Mouse (Mus musculus) left cerebral cortex, adult 9 months (tissue): ENCODE measurements around the gene Banp.

Source experiments
- DNase-seq, 2 experiments: peaks; one replicate each; pipeline ENCODE4 v3.0.0; 2022; ENCODE audit warnings: low spot score in 2 of 2

Gene Banp

DNA sequence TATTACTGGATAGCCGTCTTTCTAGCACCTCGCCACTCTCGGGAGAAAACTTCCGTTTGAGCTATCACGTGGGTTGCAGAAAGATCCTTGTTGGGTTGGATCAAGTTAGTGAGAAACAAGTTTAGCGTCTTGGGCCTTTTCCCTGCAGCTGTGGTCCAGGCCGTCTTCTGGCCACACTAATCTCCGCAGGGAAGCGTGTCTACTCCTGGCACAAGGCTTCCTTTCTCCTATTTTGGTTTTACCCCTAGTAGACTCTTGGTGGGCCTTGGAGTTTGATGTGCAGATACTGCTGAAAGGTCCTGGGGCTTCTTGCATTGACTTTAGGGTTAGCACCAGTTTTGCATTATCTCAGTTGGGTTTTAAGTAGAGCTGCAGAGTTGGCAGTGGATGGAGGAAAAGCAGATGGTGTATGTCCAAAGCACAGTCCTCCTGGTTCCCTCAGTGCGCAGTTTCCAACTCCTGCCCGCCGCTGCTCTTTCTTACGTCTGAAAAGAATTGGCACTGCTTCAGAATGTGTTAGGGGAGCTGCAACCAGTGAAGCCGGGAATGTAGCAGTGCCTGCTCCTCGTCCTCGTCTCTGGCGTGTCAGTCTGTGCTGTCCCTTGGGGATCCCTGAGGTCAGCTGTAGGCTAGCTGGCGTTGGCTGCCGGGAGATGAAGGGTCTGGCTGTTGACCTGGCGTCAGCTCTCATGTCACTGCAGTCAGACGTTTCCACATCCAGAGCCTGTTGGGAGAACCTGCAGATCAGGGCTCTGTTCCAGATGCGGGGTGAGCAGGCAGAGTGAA, 68.7 kb downstream of the Banp start:
- DNase-seq = peak in 1 of 2 experiments; percentile 60

DNA sequence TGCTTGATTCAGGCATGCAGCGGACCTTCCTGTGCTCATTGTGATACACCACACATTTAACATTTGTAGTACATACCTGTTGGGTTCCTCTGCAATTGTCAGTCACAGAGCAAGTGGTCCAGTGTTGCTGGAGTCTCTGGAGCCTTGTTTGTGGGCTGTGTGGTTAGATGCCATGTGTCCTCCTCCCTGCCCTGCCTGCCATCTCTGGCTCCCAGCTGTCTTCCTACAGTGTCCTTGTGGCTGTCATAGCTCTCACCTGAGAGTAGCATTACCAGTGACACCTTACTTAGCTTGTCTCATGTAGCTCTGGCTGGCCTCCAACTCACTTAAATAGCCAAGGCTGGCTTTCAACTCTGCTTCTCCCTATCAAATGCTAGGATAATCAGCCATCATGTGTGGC, 69.6 kb downstream of the Banp start:
- no peak for DNase-seq

DNA sequence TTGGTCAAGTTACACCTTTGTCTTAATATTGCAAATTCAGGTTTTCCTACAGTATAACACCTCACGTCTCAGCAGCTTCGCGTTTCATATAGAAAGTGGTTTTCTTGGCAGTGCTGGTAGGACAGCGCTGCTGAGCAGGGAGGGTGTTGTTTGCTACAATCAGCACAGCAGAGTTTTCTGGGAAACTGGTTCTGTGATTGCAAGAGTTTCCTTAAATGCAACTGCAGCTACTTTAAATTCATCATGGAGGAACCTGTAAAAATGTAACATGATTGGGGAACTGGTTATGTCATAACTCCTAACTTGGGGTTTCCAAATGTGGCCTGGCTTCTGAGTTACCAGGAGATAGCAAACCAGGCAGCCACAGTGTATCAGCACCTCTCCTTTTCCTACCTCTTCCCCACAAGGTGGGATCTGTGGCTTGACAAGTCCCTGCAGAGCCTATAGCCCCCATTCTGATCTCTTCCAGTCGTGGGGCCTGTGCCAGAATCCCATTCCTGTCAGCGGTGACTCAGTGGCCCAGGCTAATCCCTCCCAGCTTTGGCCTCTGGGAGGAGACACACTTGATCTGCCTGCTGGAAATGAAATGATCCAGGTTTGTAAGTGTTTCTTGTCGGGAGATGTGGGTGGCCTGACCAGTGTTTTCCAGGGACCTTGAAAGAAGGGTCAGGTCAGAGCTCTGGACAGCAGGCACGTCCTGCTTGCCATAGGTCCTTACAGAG, 70.7 kb downstream of the Banp start:
- DNase-seq = no peak

DNA sequence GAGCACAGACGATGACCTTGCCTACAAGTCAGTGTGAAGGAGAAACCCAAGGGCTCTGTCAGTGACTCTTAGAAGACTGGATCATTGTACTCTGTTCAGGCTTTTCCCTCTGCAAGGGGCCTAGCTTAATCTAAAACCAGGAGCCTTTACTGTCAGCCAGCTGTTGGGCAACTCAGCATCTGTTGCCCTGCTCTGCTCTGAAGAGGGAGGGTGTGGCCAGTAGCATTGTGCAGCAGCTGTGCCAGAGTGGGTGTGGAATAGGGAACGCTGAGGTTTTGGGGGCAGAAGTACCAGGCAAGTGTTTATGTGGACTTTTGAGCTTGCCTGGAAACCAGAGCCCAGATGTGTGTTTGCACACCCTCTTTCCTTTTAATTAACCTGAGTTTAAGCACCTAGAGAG, 72.2 kb downstream of the Banp start:
- no peak for DNase-seq

DNA sequence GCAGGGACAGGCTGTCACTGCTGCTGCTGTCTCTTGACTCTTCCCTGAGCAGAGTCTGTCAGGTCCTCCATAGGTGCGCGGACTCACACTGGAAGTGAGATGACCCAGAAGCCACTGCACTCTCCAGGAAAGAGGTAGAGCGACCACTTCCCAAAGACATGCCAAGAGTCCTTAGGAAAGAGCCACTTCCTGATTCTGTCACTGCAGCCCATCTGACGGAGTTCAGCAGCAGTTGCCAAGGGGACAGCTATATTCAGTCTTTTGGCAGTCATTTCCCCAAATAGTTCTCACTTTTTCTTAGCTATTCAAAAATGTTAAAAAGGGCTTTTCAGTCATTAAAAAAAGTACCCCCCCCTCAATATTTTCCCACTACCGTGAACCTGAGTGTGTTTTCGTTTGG, 72.7 kb downstream of the Banp start:
- DNase-seq = no peak

DNA sequence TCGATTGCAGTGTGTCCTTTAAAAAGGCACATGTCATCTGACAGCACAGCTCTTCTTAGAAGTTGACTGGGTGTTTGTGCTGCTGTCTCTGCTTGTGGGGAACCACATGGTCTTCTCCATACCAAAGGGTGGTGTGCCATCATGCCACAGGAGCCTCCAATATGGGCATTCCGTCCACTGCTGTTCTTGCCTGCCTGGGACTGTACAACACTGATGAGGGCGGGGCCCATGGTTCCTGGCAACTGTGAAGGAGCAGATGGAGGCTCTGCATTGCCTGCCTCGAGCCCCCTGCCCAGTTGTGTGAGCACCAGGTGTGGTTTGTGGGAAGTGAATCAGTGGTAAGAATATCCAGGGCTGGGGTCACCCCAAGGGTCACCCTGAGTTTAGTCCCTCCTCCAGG, 73.2 kb downstream of the Banp start:
- DNase-seq = no peak

DNA sequence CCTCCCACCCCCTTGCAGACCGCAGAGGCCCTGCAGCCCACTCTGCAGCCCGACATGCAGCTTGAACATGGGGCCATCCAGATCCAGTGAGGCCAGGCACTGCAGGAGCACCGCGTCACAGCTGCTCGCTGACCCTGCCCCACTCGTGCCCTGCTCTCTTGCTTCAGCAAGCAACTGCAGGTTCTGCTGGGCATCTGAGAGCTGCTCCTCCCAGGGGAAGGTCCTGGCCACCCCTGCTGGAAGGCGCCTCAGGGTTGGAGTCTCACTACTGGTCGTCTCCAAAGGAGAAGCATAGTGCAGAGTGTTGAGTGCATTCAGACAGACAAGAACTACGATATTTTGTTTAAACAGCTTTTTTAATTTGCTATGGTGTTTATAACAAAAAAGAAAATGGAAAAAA, 76.0 kb downstream of the Banp start:
- DNase-seq = no peak

DNA sequence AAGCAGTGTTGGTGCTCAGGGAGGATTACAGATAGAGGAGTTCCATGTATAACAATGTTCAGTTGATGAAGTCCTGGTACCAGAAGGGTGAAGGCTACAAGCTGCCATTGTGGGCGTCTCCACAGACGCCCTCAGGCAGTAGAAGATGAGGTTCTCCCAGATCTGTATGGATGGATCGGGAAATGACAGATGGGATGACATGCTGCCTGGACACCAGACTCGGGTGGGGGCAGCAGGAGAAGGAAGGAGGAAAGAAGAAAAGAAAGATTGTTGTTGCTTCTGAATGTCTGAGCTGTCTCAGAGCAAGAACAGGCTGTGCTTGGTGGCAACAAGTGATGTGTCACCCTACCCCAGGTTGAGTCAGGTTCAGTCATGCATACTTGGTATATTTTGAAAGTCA, 78.6 kb downstream of the Banp start:
- no peak for DNase-seq

DNA sequence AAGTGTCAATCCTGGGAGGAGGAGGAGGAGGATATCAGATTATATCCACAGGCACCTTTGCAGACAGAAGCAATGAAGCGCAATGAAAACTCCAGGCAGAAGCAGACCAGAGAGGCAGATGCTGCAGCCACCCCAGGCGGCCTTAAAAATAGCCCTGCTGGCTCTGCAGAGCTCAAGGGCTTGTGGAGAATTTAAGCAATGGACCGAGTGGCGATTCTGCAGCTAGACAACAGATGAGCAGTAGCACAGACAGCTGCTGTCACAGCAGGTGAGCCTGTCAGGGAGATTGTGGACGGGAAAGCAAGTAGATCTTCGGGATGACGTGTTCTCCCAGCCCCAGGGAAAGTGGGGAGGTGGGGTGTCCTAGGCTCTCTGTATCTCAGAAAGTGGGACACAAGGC, 81.4 kb downstream of the Banp start:
- DNase-seq = no peak

DNA sequence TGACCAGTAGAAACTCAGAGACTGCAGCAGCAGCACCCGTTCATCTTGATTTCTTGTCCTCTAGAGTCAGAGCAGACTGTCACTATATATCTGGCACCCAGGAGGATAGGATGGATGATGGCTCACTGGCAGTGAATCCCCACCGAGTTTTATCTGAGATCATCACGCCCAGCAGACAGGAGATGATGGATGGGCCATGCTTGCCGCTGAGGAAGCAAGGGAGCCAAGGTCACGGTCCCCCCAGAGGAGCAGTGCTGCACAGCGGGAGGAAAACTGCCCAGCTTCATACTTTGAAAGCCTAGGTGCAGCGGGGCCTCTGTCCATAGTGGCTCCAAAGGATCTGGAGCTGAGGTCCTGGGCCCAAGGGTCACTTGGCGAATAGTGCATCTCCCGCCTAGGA, 83.2 kb downstream of the Banp start:
- DNase-seq = no peak

DNA sequence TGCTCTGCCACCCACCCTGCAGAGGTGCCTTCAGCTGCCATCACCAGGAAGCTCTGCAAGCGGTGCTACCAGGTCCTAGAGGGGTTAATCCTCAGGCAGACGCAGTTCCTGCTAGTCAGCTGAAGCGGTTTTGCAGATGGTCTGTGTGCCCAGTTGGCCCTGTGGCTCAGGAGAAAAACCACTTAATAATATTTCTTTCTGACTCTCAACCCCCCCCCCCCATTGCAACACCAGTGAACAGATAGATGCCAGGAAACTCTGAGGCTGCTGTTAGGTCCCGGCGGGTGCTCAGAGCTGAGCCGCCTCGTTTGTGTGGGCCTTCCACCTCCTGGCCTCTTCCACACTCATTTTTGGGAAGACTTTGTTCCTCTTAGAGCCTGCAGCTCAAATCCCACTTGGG, 86.0 kb downstream of the Banp start:
- DNase-seq = no peak

DNA sequence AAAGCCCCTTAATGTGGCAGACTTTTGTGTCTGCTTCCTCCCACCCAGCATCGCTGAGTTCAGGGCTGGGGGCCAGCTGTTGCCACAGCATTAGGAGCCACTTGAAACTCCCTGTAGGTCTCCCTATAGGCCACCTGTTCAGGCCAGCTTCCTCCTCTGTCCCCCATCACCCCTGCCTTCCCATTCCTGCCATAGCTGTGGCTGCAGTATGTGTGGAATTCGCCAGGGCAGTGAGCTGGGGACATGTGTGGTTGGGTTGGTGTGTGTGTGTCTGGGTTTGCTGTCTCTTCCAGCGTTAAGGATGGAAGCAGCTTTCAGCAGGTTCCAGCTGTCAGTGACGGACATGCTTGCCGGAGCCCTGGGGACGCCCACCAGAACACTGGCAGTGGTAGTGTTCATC, 86.8 kb downstream of the Banp start:
- no peak for DNase-seq

DNA sequence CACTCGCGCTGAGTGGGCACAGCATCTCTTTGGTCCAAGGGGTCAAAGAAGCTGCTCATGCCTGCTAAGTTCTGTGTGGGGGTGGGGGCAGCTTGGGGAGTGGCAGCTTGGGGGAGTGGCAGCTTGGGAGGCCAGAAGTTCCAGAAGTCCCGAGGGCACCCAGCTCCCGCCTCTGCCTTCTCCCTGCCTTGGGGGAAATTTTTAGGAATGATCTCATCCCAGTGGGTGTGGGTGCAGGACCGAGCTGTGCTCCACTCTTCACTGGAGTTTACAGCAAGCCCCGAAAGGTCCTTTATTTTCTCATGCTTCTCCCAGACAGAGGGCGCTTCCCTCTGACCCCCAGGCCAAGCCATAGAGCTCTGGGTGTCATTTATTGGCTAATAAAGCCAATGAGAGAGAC, 87.7 kb downstream of the Banp start:
- DNase-seq = no peak

DNA sequence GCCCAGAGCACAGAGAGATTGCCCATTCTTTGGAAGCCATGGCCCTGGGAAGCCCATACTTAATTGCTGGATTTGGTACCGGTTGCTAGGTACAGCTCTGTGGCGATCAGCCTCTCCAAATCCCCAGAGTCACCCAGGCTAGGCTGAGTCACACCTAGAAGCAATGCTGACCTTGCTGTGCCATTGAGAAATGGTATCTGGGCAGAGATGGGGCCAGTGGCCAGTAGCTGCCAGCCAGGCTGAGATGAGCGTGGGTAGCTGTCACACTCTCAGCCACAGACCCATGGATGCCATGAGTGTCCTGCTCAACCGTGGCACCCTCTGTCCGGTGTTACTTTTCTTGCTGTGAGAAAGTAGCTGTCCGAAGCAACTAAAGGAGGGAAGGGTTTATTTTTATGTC, 88.5 kb downstream of the Banp start:
- no peak for DNase-seq

DNA sequence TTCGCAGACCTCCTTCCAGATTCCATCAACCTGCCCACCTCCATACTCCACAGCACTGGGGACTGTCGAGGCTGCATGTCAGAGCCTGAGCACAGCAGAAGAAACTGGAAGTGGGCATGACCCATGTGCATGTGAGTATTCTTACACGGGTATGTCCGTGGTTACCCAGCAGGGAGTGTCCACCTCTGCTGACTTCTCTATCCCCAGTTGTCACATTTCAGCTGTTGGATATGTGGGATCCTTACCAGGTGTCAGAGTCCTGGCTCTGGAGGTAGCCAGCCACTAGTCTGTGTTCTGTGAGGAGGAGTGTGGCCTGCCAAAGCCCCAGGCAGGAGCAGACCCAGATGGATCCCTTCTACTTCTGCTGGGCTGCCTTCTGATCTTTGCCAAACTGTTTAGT, 89.9 kb downstream of the Banp start:
- DNase-seq = no peak

DNA sequence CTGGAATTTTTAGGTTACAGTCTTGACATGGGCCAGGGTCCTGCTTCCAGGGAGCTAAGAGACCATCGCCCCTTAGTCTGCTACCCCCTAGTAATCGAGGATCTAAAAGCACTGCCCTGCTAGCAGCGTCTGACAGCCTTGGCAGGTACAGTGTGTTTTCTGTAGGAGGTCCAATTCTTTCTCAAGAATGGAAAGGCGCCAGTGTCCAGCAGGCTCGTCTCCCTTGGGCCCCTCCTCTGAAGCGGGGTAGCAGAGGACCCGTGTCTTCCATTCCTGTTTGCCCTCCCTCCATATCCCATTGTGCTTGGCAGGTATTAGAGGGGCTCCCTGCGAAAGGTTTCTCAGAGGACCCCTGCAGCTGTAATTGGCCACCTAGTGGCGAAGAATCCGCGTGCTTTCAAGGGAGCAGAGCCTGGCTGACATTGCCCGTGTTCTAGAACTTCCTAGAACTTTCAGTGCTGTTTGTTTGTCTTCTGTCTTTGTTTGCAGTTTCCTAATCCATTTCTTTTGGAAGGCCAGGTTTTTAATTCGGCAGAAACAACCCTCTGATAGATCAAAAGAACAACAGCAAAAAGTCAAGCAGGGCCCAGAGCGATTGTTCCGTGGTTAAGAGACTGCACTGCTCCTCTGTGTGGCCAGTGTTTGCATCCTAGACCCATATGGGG, 97.8 kb downstream of the Banp start:
- DNase-seq = no peak

DNA sequence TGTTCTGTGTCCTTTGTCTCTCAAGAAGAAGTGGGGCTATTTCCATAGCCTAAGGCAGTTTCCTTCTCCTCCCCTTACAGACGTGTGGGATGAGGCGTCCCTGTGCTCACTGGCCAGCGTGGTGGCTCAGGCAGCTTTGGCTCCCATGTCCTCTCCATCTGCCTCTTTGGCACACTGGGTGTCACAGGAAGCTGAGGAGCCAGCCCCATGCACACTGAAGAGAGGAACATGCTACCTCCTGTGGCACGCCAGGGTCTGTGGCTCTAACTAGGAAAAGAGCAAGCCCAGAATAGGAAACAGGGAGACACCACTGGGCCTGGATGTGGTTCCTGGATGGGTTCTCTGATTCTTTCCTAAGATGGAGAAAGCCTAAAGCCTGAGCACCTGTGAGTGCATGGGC, 99.7 kb downstream of the Banp start:
- no peak for DNase-seq

DNA sequence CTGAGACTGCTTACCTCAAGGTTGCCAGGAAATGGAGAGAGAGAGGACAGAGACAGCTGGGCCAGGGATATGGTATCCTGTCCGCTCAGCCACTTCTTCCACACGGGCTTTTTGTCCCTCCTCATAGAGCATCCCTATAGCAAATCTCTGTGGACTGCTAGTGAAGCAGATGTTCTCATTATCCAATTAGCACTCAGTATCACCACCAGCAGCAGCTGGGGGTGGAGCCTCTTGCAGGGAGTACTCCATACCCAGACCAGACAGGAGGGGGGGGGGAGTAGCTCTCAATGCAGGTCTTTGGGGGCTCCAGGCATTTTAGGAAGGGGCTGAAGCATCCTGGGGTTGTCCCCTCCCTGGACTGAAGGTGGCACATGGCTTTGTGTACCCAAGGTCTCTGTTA, 100.4 kb downstream of the Banp start:
- DNase-seq = no peak

DNA sequence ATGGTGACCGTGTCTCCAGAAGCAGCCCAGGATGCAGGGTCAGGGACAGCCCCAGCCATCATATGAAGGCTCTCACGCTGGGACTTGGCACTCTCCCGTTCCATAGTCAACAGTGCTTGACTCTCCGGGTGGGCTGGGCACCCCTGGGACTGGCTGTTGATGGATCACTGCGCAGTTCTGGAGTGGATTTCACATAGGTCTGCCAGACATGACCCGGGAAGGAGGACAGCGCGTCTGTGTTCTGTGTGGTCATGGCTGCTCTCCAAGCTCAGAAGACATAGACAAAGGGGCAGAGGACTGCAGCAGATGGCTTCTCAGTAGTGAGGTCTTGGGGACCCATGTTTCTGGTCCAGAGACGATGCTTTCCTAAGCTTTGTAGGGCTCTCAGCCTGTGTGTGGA, 101.1 kb downstream of the Banp start:
- no peak for DNase-seq

DNA sequence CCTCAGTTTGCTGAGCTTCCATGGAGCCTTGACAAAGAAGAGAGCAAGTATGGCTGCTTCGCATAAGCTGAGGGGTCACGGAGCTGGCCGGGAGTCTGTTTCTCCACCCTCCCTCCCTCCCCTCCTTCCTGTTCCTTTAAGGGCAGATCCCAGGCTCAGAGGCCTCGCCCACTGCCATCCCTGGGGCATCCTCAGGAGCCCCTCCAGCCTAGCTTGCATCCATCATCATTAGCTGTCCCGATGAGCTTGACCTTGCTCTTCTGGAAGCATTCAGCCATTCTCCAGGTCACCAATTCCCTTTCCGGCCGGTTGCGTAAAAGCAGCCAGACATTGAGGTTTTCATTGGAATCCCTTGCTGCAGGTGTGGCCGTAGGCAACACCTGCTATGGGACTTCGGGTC, 105.8 kb downstream of the Banp start:
- DNase-seq = no peak

DNA sequence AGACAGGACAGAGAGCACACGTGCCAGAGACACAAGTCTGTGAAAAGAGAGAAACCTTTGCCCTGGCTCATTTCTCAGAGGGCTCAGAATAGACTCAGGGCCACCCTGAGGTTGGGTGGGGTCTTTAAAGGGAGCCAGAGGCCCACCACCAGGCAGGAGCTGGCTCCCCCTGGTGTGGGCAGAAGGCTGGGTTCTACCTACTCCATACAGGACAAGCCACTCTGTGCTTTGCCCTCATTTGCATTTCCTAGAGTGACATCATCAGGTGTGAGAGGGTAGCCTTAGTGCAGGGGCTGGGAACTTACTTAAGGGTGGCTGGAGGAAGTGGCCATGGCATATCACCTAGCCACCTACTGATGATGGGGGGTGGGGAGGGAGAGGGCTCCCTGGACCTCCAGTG, 106.6 kb downstream of the Banp start:
- no peak for DNase-seq

DNA sequence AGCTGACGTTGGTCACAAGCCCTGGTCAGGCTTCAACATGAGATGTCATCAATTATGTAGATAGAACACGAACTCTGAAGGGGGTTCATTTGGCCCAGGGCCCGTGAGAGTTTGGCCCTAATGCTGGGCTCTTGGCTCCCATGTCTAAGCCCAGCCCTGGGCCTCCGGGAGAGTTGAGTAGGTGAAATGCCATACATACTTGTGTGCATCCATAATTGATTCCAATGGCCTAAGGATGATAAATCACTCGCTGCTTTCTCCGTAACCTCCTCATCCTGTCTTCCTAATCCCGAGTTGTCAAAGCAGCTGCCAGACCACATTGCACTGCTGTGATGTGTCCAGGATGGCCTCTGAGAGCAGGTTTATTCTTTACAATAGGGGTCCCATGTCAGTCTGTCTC, 107.3 kb downstream of the Banp start:
- DNase-seq = no peak

DNA sequence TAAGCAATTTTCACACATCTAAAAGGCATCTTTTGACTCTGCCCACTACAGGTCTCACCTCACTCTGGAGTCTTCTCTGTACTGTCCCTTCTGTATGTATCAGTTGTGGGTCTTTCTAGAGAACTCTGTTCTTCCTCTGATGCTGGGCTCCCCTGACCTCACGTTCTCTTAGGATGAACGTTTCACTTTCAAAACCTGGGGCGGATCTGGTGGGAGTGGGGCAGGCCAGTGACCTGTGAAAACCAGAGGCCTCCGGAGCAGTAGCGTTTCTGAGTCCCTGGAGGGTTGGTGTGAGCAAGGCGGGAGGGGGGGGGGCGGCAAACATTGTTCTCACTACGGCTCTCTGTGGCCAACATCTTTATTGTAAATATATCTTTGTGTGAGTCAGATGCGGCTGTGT, 109.0 kb downstream of the Banp start:
- DNase-seq = no peak
